Mouse (Mus musculus) hindbrain, embryonic 12.5 days (tissue): Measurements from ENCODE around the gene Btn2a2. TPM values are rescaled to one million over a fixed set of nuclear protein-coding genes. Genes with fewer than 3 reads are reported as not detected.
"Not testable (repeated sequence)": the region's sequence is repeated elsewhere in the genome, so short reads cannot be mapped to it uniquely, and the experiment has no call there.

Experiments
- ATAC-seq: fragments of 200-750 bp; cut with Nextera tagmentation; 2 replicates; pipeline ENCODE4 v1.8.0; 2017; ENCODE audit warnings: moderate TSS enrichment; ENCODE audit not compliant: low FRiP score
- H3K27ac ChIP-seq: fragments of 300-500 bp; sonication (generic); 2 replicates; pipeline ENCODE4 v1.5.1; 2016; ENCODE audit warnings: mild to moderate bottlenecking
- H3K27me3 ChIP-seq: fragments of 300-500 bp; sonication (generic); 2 replicates; pipeline ENCODE4 v1.6.1; 2016; ENCODE audit warnings: mild to moderate bottlenecking
- H3K36me3 ChIP-seq: fragments of 300-500 bp; sonication (generic); 2 replicates; pipeline ENCODE4 v1.6.1; 2016; ENCODE audit warnings: mild to moderate bottlenecking
- H3K4me1 ChIP-seq: fragments of 300-500 bp; sonication (generic); 2 replicates; pipeline ENCODE4 v1.6.1; 2016
- H3K4me2 ChIP-seq: fragments of 300-500 bp; sonication (generic); replicated peaks from 2 replicates; pipeline ENCODE4 v1.6.1; 2016; ENCODE audit warnings: mild to moderate bottlenecking
- H3K4me3 ChIP-seq: fragments of 300-500 bp; sonication (generic); 2 replicates; pipeline ENCODE4 v1.5.1; 2016; ENCODE audit warnings: mild to moderate bottlenecking
- H3K9ac ChIP-seq: fragments of 300-500 bp; sonication (generic); 2 replicates; pipeline ENCODE4 v1.6.1; 2016; ENCODE audit warnings: mild to moderate bottlenecking, moderate library complexity
- H3K9me3 ChIP-seq: fragments of 300-500 bp; sonication (generic); replicated peaks from 2 replicates; pipeline ENCODE4 v1.6.1; 2016; ENCODE audit warnings: mild to moderate bottlenecking
- WGBS: fragments of 180-500 bp; shearing (Covaris S2); methylation state at CpG from one replicate; pipeline ENCODE4 v1.1.7; 2016; 5-methylcytosine and 5-hydroxymethylcytosine counted together
- polyA plus RNA-seq: library from polyadenylated mRNA; unstranded; fragments of >200 nt; fragmentation: Nextera tagmentation; extraction: Ambion mirVana; gene quantifications from 2 replicates; pipeline ENCODE4 v1.2.1, GENCODE M21; 2016

The Btn2a2 gene
- polyA plus RNA-seq = 0.34 and 0.43 TPM in 2 replicates

DNA sequence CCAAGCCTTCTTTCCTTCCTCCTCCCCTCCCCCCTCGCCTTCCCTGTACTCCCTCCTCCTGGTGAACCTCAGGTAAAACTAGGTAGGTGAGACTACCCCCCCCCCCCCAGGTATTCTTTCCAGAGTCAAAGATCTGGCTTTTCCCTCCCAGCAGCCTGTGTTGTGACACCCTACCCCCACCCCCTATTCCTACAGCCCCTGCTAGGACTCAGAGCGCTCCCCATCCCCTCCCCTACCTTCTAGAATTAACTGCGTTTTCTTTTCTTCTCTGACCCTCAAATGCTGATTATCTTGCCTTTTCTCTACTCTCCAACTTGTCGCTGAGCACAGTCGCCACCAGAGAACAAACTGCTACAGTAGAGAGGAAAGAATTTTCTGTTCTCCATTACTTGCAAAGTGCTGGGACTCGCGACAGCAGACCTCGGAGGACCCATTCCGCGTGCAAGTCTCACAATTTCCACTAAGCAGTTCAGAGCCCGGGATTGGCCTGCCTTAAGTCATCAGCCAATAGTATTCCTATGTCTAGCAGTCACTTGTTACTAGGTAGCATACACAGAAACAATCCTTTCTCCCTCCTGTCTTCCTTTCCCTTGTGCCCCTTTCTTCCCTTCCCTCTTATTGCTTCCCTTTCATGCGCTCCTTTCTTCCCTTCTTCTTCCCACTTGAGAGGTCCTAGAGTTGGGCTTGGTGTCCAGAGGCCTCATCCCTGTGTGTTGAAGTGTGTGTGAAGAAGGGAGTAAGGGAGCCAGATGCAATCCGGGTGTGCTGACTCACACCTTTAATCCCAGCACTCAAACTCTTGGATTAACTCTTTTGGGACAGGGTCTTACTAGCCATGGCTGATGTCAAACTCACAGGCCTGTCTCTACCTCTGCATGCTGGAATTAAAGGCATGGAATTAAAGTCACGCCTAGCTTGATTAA lies at the start of gene Btn2a2:
Gene Btn2a2, minus strand, starts transcription at position 458 of the 923 bp plus-strand sequence.
- Histone ChIP-seq H3K27ac (no peak within 1 kb of the TSS), H3K27me3 (peaks cover 4% of the 10 kb centered on the region; the same call in 1 of the 2 replicates), H3K4me3 (peak within 1 kb of the TSS; percentile 21), H3K9ac (peak within 1 kb of the TSS; percentile 39; the same call in 1 of the 2 replicates), H3K36me3 (no peaks in the 10 kb centered on the region), H3K4me1 (peaks cover 8% of the 10 kb centered on the region), H3K9me3 (no peaks in the 10 kb centered on the region), H3K4me2 (peak within 1 kb of the TSS; percentile 54)
- peak; percentile 94 for ATAC-seq
- WGBS = 5% methylated on average over 13 of the region's 14 CpGs

DNA sequence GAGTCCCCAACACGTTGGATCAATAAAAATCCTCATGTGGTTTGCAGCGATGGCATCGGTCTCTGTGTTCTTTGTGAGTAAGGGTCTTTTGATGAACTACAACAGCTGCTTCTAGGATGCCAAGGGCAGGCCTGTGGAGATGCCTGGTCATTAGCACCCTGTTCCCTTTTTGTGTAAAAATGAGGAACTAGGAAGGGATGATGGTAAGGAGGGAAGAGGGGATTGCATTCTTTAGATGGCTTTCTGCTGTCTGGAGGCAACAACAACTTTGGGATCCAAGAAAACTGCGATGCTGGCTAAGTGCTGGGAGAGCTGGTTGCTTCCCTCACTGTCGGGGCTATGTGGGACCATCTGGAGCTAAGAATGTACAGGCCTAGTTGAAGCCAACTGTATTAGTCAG lies 49.6 kb upstream of the Btn2a2 start:
- Histone ChIP-seq H3K9me3 (no peaks in the 10 kb centered on the region), H3K4me2 (0 out of 2 replicates have a peak overlapping the region, but pooled peaks have one; percentile 4), H3K9ac (no peak overlapping the region), H3K27ac (no peak overlapping the region), H3K36me3 (no peaks in the 10 kb centered on the region), H3K4me3 (no peak overlapping the region), H3K4me1 (peaks cover 23% of the 10 kb centered on the region), H3K27me3 (no peaks in the 10 kb centered on the region)
- ATAC-seq = no peak
- 67% methylated on average over 5 of the region's 5 CpGs for WGBS

DNA sequence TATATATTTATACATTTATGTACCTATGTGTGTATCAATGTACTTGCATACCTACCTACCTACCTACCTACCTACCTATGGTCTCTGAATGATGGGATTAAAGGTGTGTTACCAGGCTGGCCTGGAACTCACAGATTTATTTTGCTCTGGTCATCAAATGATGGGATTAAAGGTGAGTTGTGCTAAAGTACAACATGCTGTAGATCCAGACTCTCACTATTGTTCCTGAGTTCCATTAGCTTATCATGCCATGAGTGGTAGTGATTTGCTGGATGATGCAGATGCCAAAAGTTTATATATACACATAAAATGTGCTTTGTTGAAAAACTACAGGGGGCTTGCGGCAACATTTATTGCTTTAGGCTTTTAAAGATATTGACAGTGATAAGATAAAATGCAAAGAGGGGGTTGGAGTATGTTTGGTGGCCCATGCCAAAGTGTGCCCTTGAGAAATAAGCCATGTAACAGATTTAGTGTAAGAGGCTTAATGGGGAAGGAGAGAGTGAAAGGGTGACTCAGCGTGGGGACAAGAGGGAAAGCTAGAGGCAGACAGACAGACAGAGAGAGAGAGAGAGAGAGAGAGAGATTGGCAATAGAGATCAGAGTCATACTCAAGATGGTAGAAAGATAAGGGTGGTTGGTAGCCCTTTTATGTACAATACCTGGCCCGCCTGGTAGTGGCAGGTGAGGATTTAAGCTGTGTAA lies 48.5 kb upstream of the Btn2a2 start:
- H3K27ac ChIP-seq = no peak overlapping the region
- peaks cover 30% of the 10 kb centered on the region for H3K4me1 ChIP-seq

DNA sequence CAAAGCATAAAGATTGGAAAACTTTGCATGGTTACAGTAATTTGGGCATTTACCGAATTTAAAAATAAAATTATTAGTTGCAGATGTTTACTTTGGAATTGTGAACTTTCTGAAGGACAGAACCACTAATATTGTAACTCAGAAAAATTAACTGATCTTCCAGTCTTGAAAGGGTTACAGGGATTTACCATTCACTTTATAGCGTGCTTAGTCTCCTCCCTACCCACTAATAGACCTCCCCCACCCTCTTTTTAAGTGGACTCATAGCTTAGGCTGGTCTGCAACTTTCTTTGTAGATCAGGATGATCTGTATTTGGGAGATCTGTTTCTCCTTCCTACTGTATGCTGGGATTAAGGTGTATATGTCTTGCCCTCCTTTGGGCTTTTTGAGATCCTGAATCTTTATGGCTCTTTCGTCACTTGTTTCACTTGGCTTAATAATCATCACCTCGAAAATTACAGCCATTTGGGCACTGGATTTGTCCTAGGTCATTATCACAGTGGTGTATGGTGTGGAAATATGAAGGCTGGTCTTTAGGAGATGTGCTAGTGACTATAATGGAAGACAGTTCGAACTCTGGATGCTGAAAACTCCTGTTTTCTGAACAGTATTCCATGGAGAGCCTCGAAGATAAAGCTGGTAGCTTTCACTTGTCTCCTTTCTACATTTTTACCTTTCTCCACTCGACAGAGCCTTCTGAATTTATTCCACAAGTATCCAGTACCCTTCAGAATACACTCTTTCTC lies 47.6 kb upstream of the Btn2a2 start:
- Histone ChIP-seq H3K4me2 (peak overlapping the region; percentile 76), H3K4me1 (peaks cover 32% of the 10 kb centered on the region), H3K4me3 (peak overlapping the region; percentile 50), H3K27ac (no peak overlapping the region), H3K9me3 (no peaks in the 10 kb centered on the region), H3K27me3 (no peaks in the 10 kb centered on the region), H3K36me3 (no peaks in the 10 kb centered on the region), H3K9ac (peak overlapping the region; percentile 57)
- 19% methylated on average over 7 of the region's 7 CpGs for WGBS
- no peak for ATAC-seq

More for the DNA sequence above, 48.5 kb upstream of the Btn2a2 start:
- H3K4me2 ChIP-seq = peak overlapping the region; percentile 76
- no peak for ATAC-seq
- H3K9ac ChIP-seq = 0 out of 2 replicates have a peak overlapping the region, but pooled peaks have one; percentile 10
- no peaks in the 10 kb centered on the region for H3K27me3 ChIP-seq
- 91% methylated on average over 3 of the region's 3 CpGs for WGBS
- H3K4me3 ChIP-seq = peak overlapping the region; percentile 13; the same call in 1 of the 2 replicates
- no peaks in the 10 kb centered on the region for H3K9me3 ChIP-seq
- H3K36me3 ChIP-seq = no peaks in the 10 kb centered on the region

DNA sequence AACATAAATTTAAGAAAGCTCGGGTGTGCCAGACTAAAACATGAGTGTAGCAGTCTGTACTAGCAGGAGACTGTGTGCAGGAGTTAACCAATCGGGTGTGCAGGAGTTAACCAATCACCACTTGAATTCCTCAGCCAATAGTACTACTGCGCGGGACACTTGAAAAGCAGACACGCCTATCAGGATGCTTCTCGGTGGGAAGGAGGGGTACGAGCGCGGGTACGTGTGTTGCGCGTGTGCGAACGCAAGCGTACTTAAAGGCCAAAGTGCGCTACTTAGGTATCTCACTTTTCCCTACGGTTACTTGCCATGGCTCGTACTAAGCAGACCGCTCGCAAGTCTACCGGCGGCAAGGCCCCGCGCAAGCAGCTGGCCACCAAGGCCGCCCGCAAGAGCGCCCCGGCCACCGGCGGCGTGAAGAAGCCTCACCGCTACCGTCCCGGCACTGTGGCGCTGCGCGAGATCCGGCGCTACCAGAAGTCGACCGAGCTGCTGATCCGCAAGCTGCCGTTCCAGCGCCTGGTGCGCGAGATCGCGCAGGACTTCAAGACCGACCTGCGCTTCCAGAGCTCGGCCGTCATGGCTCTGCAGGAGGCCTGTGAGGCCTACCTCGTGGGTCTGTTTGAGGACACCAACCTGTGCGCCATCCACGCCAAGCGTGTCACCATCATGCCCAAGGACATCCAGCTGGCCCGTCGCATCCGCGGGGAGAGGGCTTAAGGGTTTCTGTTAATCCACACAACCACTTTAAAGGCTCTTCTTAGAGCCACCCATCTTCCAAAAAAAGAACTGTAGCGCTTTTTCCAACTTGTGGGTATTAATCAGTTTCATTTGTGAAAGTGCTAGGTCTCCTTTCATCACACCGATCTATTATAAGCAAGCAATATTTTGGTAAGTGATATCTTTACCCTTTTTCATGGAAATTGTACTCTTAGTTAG lies 46.7 kb upstream of the Btn2a2 start, which contains the start of gene Hist1h3g:
Gene Hist1h3g, plus strand, starts transcription at position 286 of the 939 bp plus-strand sequence.
- Histone ChIP-seq H3K4me1 (peaks cover 32% of the 10 kb centered on the region), H3K27ac (peak within 1 kb of the TSS; percentile 86), H3K4me3 (peak within 1 kb of the TSS; percentile 50), H3K9ac (peak within 1 kb of the TSS; percentile 59), H3K4me2 (peak within 1 kb of the TSS; percentile 76)
- under 1% methylated on average over 41 of the region's 62 CpGs for WGBS
- not testable (repeated sequence) for H3K9me3 ChIP-seq, H3K27me3 ChIP-seq, H3K36me3 ChIP-seq
- peak; percentile 91 for ATAC-seq

DNA sequence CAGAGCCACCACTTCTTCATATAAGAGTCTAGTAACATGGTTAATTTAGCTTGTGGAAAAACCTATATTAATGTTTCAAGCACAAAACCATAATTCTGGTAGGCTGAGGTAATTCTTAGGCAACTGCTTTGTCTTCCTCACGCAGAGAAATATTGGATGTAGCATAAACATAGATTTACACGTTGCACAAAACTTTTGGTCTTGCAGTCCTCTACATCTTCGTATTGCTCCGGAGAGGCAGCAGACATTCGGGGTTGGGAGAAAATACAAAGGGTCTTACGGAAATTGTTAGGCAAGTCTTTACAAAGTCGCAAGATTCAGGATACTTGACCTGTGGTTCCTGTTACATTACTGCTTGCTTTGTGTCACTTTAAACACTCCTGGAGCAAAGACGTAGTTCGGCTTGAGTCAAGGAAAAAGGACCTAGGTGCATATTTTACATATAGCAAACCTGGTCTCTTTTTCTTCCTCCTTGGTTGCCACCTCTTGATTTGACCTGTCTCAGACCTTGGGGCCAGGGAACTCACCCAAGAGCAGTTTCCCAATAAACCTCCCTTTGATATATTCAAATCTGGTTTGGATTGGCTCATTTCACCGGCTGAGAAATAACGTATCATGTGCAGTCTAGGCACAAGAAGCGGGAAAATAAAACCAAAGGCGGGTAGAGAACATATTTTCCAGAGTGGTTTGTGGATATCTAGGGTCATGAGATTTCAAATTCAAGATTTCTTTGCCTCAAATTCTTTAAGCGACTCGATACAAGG lies 45.9 kb upstream of the Btn2a2 start:
- no peaks in the 10 kb centered on the region for H3K27me3 ChIP-seq
- no peaks in the 10 kb centered on the region for H3K9me3 ChIP-seq
- ATAC-seq = no peak
- no peaks in the 10 kb centered on the region for H3K36me3 ChIP-seq
- H3K27ac ChIP-seq = peak overlapping the region; percentile 86
- H3K4me1 ChIP-seq = peaks cover 32% of the 10 kb centered on the region
- WGBS = under 1% methylated on average over 15 of the region's 15 CpGs
- H3K4me2 ChIP-seq = peak overlapping the region; percentile 76
- peak overlapping the region; percentile 50 for H3K4me3 ChIP-seq
- H3K9ac ChIP-seq = peak overlapping the region; percentile 36

DNA sequence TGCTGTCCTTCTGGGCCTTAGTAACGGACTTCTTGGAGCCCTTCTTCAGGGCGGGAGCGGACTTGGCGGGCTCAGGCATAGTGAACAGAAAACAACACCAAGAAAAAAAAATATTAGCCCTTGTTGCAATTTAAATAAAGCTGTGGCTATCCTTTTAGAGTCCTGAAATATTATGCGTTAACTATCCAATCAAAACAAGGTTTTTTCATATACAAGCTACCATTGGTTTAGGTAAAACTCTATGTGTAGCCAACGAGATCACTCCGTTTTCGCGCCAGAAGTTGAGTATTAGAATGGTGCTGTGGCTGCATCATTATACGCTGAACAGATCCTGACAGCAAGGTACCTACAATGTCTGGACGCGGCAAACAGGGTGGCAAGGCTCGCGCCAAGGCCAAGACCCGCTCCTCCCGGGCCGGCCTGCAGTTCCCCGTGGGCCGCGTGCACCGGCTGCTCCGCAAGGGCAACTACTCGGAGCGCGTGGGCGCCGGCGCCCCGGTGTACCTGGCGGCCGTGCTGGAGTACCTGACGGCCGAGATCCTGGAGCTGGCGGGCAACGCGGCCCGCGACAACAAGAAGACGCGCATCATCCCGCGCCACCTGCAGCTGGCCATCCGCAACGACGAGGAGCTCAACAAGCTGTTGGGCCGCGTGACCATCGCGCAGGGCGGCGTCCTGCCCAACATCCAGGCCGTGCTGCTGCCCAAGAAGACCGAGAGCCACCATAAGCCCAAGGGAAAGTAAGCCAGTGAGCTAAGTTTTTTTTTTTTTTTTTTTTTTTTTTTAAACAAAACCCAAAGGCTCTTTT lies 45.1 kb upstream of the Btn2a2 start, which contains the start of gene Hist1h2af:
Gene Hist1h2af, plus strand, starts transcription at position 347 of the 808 bp plus-strand sequence.
- H3K4me2 ChIP-seq = peak within 1 kb of the TSS; percentile 76
- H3K36me3 ChIP-seq, H3K27me3 ChIP-seq, H3K9me3 ChIP-seq: not testable (repeated sequence)
- H3K4me3 ChIP-seq = peak within 1 kb of the TSS; percentile 51
- H3K9ac ChIP-seq = peak within 1 kb of the TSS; percentile 36
- peak; percentile 38 for ATAC-seq
- H3K4me1 ChIP-seq = peaks cover 32% of the 10 kb centered on the region
- H3K27ac ChIP-seq = peak within 1 kb of the TSS; percentile 97
- under 1% methylated on average over 30 of the region's 53 CpGs for WGBS

DNA sequence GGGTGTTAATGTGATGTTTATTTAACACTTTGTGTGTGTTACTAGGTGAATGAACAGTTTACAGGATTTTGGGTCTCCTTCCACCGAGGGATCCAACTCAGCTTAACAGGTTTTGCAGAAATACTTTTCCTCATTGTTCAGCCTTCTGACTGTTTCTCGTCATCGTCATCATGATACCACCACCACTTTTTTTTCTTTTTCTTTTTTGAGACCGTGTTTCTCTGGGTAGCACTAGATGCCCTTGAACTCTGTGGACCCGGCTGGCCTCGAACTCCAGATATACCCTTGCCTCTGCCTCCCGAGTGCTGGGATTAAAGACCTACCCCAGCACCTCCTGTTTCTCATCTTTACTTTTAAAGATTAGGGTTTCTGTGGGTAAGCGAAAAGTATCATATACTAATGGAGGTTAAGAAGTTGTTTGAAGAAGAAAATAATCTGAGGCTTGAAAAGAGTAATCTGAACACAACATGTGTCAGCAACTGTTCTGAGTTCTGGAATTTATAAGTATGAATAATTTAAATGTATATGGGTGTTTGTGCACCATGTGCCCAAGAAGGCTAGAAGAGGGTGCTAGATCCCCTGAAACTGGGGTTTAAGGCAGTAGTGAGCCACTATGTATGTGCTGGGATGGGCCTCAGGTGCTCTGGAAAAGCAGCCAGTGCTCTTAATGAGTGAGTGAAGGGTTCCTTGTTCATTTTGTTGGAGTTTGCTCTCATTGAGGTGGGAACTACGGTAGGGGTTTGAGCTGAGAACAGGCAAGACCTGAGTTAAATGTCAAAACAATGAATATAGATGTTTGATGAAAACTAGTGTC lies 43.8 kb upstream of the Btn2a2 start:
- H3K4me3 ChIP-seq = peak overlapping the region; percentile 51
- WGBS = 25% methylated on average over 9 of the region's 9 CpGs
- peaks cover 32% of the 10 kb centered on the region for H3K4me1 ChIP-seq

More for the DNA sequence above, 43.8 kb upstream of the Btn2a2 start:
- no peak for ATAC-seq
- H3K4me2 ChIP-seq = peak overlapping the region; percentile 76
- no peaks in the 10 kb centered on the region for H3K27me3 ChIP-seq
- no peaks in the 10 kb centered on the region for H3K36me3 ChIP-seq
- peak overlapping the region; percentile 97 for H3K27ac ChIP-seq
- H3K9me3 ChIP-seq = no peaks in the 10 kb centered on the region
- peak overlapping the region; percentile 64 for H3K9ac ChIP-seq
